Mouse (Mus musculus): ENCODE measurements around the gene Park7. TPM values are rescaled to one million over a fixed set of nuclear protein-coding genes. Genes with fewer than 3 reads are reported as not detected.
A peak's percentile ranks its signal among the peaks of the same experiment; 100 is the strongest.

Park7 gene
- total and polyA plus RNA-seq, 3 experiments: 438 to 480 TPM; not detected in 1

- Histone ChIP-seq H3K4me3 (ENCODE audit: control insufficient read depth in 1 of 2, insufficient read depth in 1 of 2, low read depth in 2 of 2, low read length in 2 of 2) (no peak overlapping the region; a peak in 1 of 4 replicates), H3K79me2 (ENCODE audit: control insufficient read depth, insufficient read depth, low read length, poor library complexity) (no peaks in the 10 kb centered on the region), H3K4me1 (ENCODE audit: control insufficient read depth in 1 of 2, insufficient read depth in 2 of 2, low read length in 2 of 2) (peaks cover 2 to 10% of the 10 kb centered on the region in 2 experiments), H3K27ac (ENCODE audit: control insufficient read depth, low read depth, low read length) (no peak overlapping the region), H3K9ac (ENCODE audit: control insufficient read depth, low read depth, low read length, poor library complexity, severe bottlenecking) (no peak overlapping the region), H3K27me3 (ENCODE audit: control insufficient read depth in 1 of 2, insufficient read depth in 2 of 2, low read length in 2 of 2) (peaks cover 10 to 12% of the 10 kb centered on the region in 2 experiments), H3K36me3 (ENCODE audit: control insufficient read depth in 1 of 2, insufficient read depth in 2 of 2, low read length in 2 of 2) (no peaks in the 10 kb centered on the region), H3K9me3 (replicated peaks; ENCODE audit: insufficient read depth, low read length) (no peaks in the 10 kb centered on the region)
- peak; percentile 77 for DNase-seq (ENCODE audit: low read depth, low spot score)
- TF ChIP-seq SMC3 (IDR thresholded peaks at IDR 0.05; ENCODE audit: low read depth, low read length): peak; percentile 28; the same call in 1 of the 2 replicates
- peak; percentile 54 to 84 (median 72) for TF ChIP-seq CTCF (IDR thresholded peaks at IDR 0.05 in 2 of 3, conservative IDR thresholded peaks at IDR 0.05 in 1 of 3; ENCODE audit: control insufficient read depth in 1 of 3, insufficient read depth in 1 of 3, low read depth in 2 of 3, low read length in 3 of 3, poor library complexity in 1 of 3, severe bottlenecking in 1 of 3)
- TF ChIP-seq BHLHE40 (IDR thresholded peaks at IDR 0.05; ENCODE audit: borderline replicate concordance, low read depth, low read length): no peak
These were observed 11.7 kb upstream of the Park7 start for GRCm38 (mm10) chr4:150925923-150926322.

- TF ChIP-seq GATA1 (IDR thresholded peaks at IDR 0.05; ENCODE audit: low read depth, low read length) (no peak), SIN3A (IDR thresholded peaks at IDR 0.05; ENCODE audit: low read length) (no peak), USF2 (IDR thresholded peaks at IDR 0.05; ENCODE audit: borderline replicate concordance in 1 of 2, insufficient read depth in 1 of 2, low read depth in 1 of 2, low read length in 2 of 2) (no peak), USF1 (IDR thresholded peaks at IDR 0.05; ENCODE audit: low read depth, low read length) (no peak), MAFK (IDR thresholded peaks at IDR 0.05; ENCODE audit: borderline replicate concordance, low read depth, low read length) (no peak), NRF1 (IDR thresholded peaks at IDR 0.05; ENCODE audit: insufficient read depth, low read depth, low read length, poor library complexity, severe bottlenecking) (no peak), TAL1 (IDR thresholded peaks at IDR 0.05; ENCODE audit: low read length) (no peak), KAT2A (conservative IDR thresholded peaks at IDR 0.05; ENCODE audit: low read depth, low read length) (no peak), ZNF384 (IDR thresholded peaks at IDR 0.05; ENCODE audit: low read depth, low read length) (no peak), JUND (IDR thresholded peaks at IDR 0.05; ENCODE audit: low read depth, low read length) (no peak), POLR2A (IDR thresholded peaks at IDR 0.05; ENCODE audit: control insufficient read depth in 1 of 2, insufficient read depth in 1 of 2, low read depth in 1 of 2, low read length in 2 of 2, poor library complexity in 1 of 2) (no peak), ZMIZ1 (IDR thresholded peaks at IDR 0.05; ENCODE audit: low read depth, low read length) (no peak), SMC3 (IDR thresholded peaks at IDR 0.05; ENCODE audit: low read depth, low read length) (no peak), MAX (IDR thresholded peaks at IDR 0.05; ENCODE audit: low read length) (no peak), ELF1 (IDR thresholded peaks at IDR 0.05; ENCODE audit: low read depth, low read length) (no peak), CHD1 (IDR thresholded peaks at IDR 0.05; ENCODE audit: low read depth, low read length) (no peak)
- H3K27ac ChIP-seq (ENCODE audit: control insufficient read depth, low read depth, low read length): no peak overlapping the region
- H3K27me3 ChIP-seq (ENCODE audit: control insufficient read depth in 1 of 2, insufficient read depth in 2 of 2, low read length in 2 of 2): peaks cover 6 to 11% of the 10 kb centered on the region in 2 experiments
- H3K9ac ChIP-seq (ENCODE audit: control insufficient read depth, low read depth, low read length, poor library complexity, severe bottlenecking): peak overlapping the region; percentile 47
- peak overlapping the region; percentile 62 to 72 for H3K4me3 ChIP-seq (ENCODE audit: control insufficient read depth in 1 of 2, insufficient read depth in 1 of 2, low read depth in 2 of 2, low read length in 2 of 2)
- peaks cover 2 to 10% of the 10 kb centered on the region in 2 experiments for H3K4me1 ChIP-seq (ENCODE audit: control insufficient read depth in 1 of 2, insufficient read depth in 2 of 2, low read length in 2 of 2)
- no peaks in the 10 kb centered on the region for H3K36me3 ChIP-seq (ENCODE audit: control insufficient read depth in 1 of 2, insufficient read depth in 2 of 2, low read length in 2 of 2)
- DNase-seq (ENCODE audit: low read depth, low spot score): peak; percentile 25
- H3K9me3 ChIP-seq (replicated peaks; ENCODE audit: insufficient read depth, low read length): no peaks in the 10 kb centered on the region
- no peaks in the 10 kb centered on the region for H3K79me2 ChIP-seq (ENCODE audit: control insufficient read depth, insufficient read depth, low read length, poor library complexity)
These were observed 10.7 kb upstream of the Park7 start for GRCm38 (mm10) chr4:150924936-150925335.
